Mouse (Mus musculus) neural tube, embryonic 12.5 days (tissue): ENCODE measurements around the gene Tmem211. TPM values are rescaled to one million over a fixed set of nuclear protein-coding genes. Genes with fewer than 3 reads are reported as not detected.

Source experiments
- ATAC-seq: fragments of 200-750 bp; cut with Nextera tagmentation; 2 replicates; pipeline ENCODE4 v1.8.0; 2017; ENCODE audit warnings: low read depth, mild to moderate bottlenecking, moderate TSS enrichment, moderate library complexity; ENCODE audit not compliant: low FRiP score
- H3K27ac ChIP-seq: fragments of 300-500 bp; sonication (generic); 2 replicates; pipeline ENCODE4 v1.5.1; 2016
- H3K27me3 ChIP-seq: fragments of 300-500 bp; sonication (generic); replicated peaks from 2 replicates; pipeline ENCODE4 v1.6.1; 2016; ENCODE audit warnings: mild to moderate bottlenecking
- H3K36me3 ChIP-seq: fragments of 300-500 bp; sonication (generic); 2 replicates; pipeline ENCODE4 v1.6.1; 2016; ENCODE audit warnings: mild to moderate bottlenecking
- H3K4me1 ChIP-seq: fragments of 300-500 bp; sonication (generic); 2 replicates; pipeline ENCODE4 v1.6.1; 2016
- H3K4me2 ChIP-seq: fragments of 300-500 bp; sonication (generic); replicated peaks from 2 replicates; pipeline ENCODE4 v1.6.1; 2016; ENCODE audit warnings: mild to moderate bottlenecking
- H3K4me3 ChIP-seq: fragments of 300-500 bp; sonication (generic); 2 replicates; pipeline ENCODE4 v1.5.1; 2016
- H3K9ac ChIP-seq: fragments of 300-500 bp; sonication (generic); 2 replicates; pipeline ENCODE4 v1.6.1; 2016; ENCODE audit warnings: mild to moderate bottlenecking
- H3K9me3 ChIP-seq: fragments of 300-500 bp; sonication (generic); 2 replicates; pipeline ENCODE4 v1.6.1; 2016; ENCODE audit warnings: mild to moderate bottlenecking
- WGBS: fragments of 180-500 bp; shearing (Covaris S2); methylation state at CpG from one replicate; pipeline ENCODE4 v1.1.7; 2016; 5-methylcytosine and 5-hydroxymethylcytosine counted together
- polyA plus RNA-seq: library from polyadenylated mRNA; unstranded; fragments of >200 nt; fragmentation: Nextera tagmentation; extraction: Ambion mirVana; gene quantifications from 2 replicates; pipeline ENCODE4 v1.2.1, GENCODE M21; 2016

Tmem211 gene
- polyA plus RNA-seq, 1 experiment from 2014 or later = not detected

DNA sequence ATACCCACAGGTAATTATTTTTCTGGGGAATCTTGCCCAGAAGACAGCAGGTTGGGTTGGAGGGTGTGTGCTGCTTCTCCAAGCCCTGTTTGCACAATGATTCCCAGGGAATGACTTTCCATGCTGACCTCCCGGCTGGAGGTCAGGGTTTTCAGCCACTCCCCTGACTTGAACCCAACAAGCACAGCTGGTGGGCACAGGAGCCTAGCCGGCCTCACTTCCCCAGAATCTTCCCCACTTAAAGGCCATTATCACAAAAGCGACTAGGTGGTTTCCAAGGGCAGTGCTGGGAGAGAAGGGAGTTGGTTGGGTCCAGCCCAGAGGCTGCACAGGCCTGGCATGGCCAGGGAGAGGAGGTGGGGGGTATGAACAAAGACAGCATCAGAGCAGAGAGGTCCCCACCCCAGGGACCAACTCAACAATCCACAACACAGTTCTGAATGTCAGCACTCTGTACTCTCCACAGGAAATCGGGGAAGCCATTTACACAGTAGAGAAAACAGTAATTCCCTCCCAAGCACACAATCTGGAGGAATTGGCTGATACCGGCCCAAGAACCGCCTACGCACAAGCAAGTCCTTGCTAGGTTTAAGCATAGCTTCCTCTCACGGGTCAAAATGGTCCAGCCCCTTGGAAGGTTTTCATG lies 27.5 kb upstream of the Tmem211 start:
- no peak overlapping the region for H3K4me2 ChIP-seq
- H3K36me3 ChIP-seq = no peaks in the 10 kb centered on the region
- peaks cover 6% of the 10 kb centered on the region; the same call in 1 of the 2 replicates for H3K4me1 ChIP-seq
- no peak overlapping the region for H3K27ac ChIP-seq
- WGBS = 45% methylated on average over 8 of the region's 8 CpGs
- no peaks in the 10 kb centered on the region for H3K9me3 ChIP-seq
- no peak overlapping the region for H3K9ac ChIP-seq
- H3K27me3 ChIP-seq = no peaks in the 10 kb centered on the region
- no peak overlapping the region for H3K4me3 ChIP-seq
- ATAC-seq = no peak

DNA sequence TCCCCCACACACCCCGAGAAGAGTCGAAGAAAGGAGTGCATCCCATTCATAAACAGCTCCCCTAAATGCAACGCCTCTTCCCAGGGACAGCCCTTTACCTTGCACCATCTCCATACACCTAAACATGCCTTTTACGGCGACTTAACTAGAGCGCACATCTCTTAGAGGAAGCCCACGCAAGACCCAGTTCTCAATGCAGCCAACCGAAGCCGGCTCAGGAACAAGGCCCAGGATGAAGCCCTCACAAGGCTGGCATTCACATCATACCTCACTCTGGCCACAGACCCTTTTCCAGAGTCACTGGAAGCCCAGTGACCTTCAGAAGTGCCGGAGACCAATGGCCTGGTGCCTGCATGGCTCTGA lies 27.0 kb upstream of the Tmem211 start:
- H3K4me3 ChIP-seq = no peak overlapping the region
- no peak overlapping the region for H3K27ac ChIP-seq
- WGBS = 87% methylated on average over 10 of the region's 10 CpGs
- ATAC-seq = no peak
- peaks cover 6% of the 10 kb centered on the region; the same call in 1 of the 2 replicates for H3K4me1 ChIP-seq
- no peak overlapping the region for H3K4me2 ChIP-seq
- H3K36me3 ChIP-seq = no peaks in the 10 kb centered on the region
- H3K9me3 ChIP-seq = no peaks in the 10 kb centered on the region
- H3K27me3 ChIP-seq = no peaks in the 10 kb centered on the region
- H3K9ac ChIP-seq = no peak overlapping the region

GRCm38 (mm10) chr5:113204193-113204592 lies 22.5 kb upstream of the Tmem211 start:
- H3K27me3 ChIP-seq = no peaks in the 10 kb centered on the region
- H3K4me2 ChIP-seq = no peak overlapping the region
- ATAC-seq = no peak
- H3K9ac ChIP-seq = no peak overlapping the region
- peaks cover 10% of the 10 kb centered on the region for H3K4me1 ChIP-seq
- no peak overlapping the region for H3K4me3 ChIP-seq
- H3K27ac ChIP-seq = no peak overlapping the region
- H3K9me3 ChIP-seq = no peaks in the 10 kb centered on the region
- 91% methylated on average over 9 of the region's 9 CpGs for WGBS
- no peaks in the 10 kb centered on the region for H3K36me3 ChIP-seq

- no peak overlapping the region for H3K27ac ChIP-seq
- H3K4me1 ChIP-seq = peaks cover 14% of the 10 kb centered on the region
- no peaks in the 10 kb centered on the region for H3K27me3 ChIP-seq
- no peak overlapping the region for H3K4me2 ChIP-seq
- WGBS = 71% methylated on average over 9 of the region's 9 CpGs
- H3K36me3 ChIP-seq = no peaks in the 10 kb centered on the region
- no peak for ATAC-seq
- no peak overlapping the region for H3K4me3 ChIP-seq
- no peaks in the 10 kb centered on the region for H3K9me3 ChIP-seq
- H3K9ac ChIP-seq = no peak overlapping the region
Observed at GRCm38 (mm10) chr5:113206670-113207352, 19.9 kb upstream of the Tmem211 start.

GRCm38 (mm10) chr5:113208048-113208447 lies 18.7 kb upstream of the Tmem211 start:
- Histone ChIP-seq H3K9me3 (no peaks in the 10 kb centered on the region), H3K4me2 (no peak overlapping the region), H3K27ac (no peak overlapping the region), H3K9ac (no peak overlapping the region), H3K27me3 (no peaks in the 10 kb centered on the region), H3K36me3 (no peaks in the 10 kb centered on the region), H3K4me3 (no peak overlapping the region), H3K4me1 (peaks cover 14% of the 10 kb centered on the region)
- no peak for ATAC-seq
- WGBS = 76% methylated on average over 4 of the region's 4 CpGs

- WGBS = 41% methylated on average over 11 of the region's 11 CpGs
- Histone ChIP-seq H3K4me3 (no peak overlapping the region), H3K27ac (no peak overlapping the region; the same call in 1 of the 2 replicates), H3K4me1 (peaks cover 14% of the 10 kb centered on the region), H3K4me2 (no peak overlapping the region), H3K27me3 (no peaks in the 10 kb centered on the region), H3K9ac (no peak overlapping the region), H3K36me3 (no peaks in the 10 kb centered on the region), H3K9me3 (no peaks in the 10 kb centered on the region)
- ATAC-seq = 0 out of 2 replicates have a peak, but pooled peaks have one; percentile 39
Observed at GRCm38 (mm10) chr5:113208622-113209400, 17.9 kb upstream of the Tmem211 start.

DNA sequence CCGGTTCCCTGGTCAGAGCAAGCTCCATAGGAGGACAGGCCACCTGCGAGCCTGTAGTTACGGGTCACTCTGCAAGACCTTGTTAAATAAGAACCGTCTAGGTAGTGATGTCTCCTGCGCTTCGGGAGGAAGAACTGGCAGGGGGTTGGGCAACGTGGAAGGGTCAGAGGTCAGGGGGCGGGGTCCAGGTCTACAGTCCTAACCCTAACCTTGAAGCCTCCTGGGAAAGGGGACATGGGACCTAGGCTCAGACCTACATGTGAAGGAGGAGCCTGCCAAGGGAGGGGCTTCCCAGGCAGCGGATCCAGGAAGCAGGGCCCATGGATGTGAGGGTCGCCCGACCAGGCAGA lies 17.3 kb upstream of the Tmem211 start:
- no peak for ATAC-seq
- Histone ChIP-seq H3K4me3 (no peak overlapping the region), H3K4me2 (no peak overlapping the region), H3K4me1 (peaks cover 14% of the 10 kb centered on the region), H3K36me3 (no peaks in the 10 kb centered on the region), H3K9me3 (no peaks in the 10 kb centered on the region), H3K9ac (no peak overlapping the region), H3K27ac (no peak overlapping the region; the same call in 1 of the 2 replicates), H3K27me3 (no peaks in the 10 kb centered on the region)
- 54% methylated on average over 11 of the region's 11 CpGs for WGBS

DNA sequence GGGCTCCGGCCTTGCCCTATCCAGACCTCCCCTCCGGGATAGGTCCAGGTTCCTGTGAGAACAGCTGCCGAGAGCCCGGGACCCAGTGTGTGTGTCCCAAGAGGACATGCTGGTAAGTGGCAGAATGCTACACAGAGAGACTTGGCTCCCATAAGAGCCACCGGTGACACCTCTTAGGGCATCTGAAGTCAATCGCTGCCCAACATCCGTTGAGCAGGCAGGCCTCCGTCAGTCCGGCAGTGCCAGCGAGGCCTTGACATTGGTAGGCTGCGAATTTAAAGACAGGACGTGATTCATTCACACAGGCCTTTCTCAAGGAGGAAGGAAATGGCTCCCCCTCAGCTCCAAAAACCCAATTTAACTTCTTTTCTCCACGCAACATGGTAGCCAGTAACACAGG lies 16.8 kb upstream of the Tmem211 start:
- Histone ChIP-seq H3K27me3 (no peaks in the 10 kb centered on the region), H3K4me3 (no peak overlapping the region), H3K4me1 (peaks cover 14% of the 10 kb centered on the region), H3K36me3 (no peaks in the 10 kb centered on the region), H3K9ac (no peak overlapping the region), H3K4me2 (no peak overlapping the region), H3K9me3 (no peaks in the 10 kb centered on the region), H3K27ac (no peak overlapping the region)
- no peak for ATAC-seq
- 83% methylated on average over 13 of the region's 13 CpGs for WGBS

- Histone ChIP-seq H3K4me3 (no peak overlapping the region), H3K9me3 (no peaks in the 10 kb centered on the region), H3K4me2 (no peak overlapping the region), H3K36me3 (no peaks in the 10 kb centered on the region), H3K27me3 (no peaks in the 10 kb centered on the region), H3K4me1 (peaks cover 14% of the 10 kb centered on the region), H3K9ac (no peak overlapping the region), H3K27ac (no peak overlapping the region)
- 90% methylated on average over 6 of the region's 6 CpGs for WGBS
- no peak for ATAC-seq
Observed at GRCm38 (mm10) chr5:113210314-113210713, 16.4 kb upstream of the Tmem211 start.

GRCm38 (mm10) chr5:113212156-113212835 lies 14.4 kb upstream of the Tmem211 start:
- Histone ChIP-seq H3K4me1 (peaks cover 14% of the 10 kb centered on the region), H3K9ac (no peak overlapping the region), H3K27ac (no peak overlapping the region), H3K36me3 (no peaks in the 10 kb centered on the region), H3K4me3 (no peak overlapping the region), H3K4me2 (no peak overlapping the region), H3K27me3 (no peaks in the 10 kb centered on the region), H3K9me3 (no peaks in the 10 kb centered on the region)
- no peak for ATAC-seq
- WGBS = 79% methylated on average over 10 of the region's 10 CpGs

GRCm38 (mm10) chr5:113214041-113214440 lies 12.7 kb upstream of the Tmem211 start:
- no peaks in the 10 kb centered on the region for H3K9me3 ChIP-seq
- H3K4me3 ChIP-seq = no peak overlapping the region
- H3K4me2 ChIP-seq = no peak overlapping the region
- H3K4me1 ChIP-seq = peaks cover 8% of the 10 kb centered on the region
- no peak for ATAC-seq
- 85% methylated on average over 8 of the region's 8 CpGs for WGBS
- H3K27ac ChIP-seq = no peak overlapping the region
- no peaks in the 10 kb centered on the region for H3K36me3 ChIP-seq
- no peaks in the 10 kb centered on the region for H3K27me3 ChIP-seq
- no peak overlapping the region for H3K9ac ChIP-seq

DNA sequence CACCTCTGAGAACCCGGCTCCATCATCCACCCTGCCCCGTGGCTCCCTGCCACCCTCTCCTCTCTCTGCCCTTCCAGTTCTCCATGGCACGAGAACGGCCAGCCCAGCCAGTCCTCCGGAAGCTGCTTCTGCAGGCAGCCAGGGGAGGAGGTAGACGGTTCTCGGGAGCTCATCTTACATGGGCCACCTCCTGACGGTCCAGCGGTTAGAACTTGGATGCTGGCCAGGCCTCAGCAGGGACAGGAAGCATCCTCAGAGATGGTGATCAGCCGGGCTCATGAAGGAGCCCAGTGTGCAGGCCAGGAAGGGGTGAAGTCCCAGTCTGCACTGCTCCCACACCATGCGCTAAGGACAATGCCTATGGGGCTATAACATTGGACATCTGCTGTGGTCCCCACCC lies 12.3 kb upstream of the Tmem211 start:
- ATAC-seq = no peak
- 66% methylated on average over 11 of the region's 11 CpGs for WGBS
- no peak overlapping the region for H3K27ac ChIP-seq
- H3K27me3 ChIP-seq = no peaks in the 10 kb centered on the region
- H3K4me1 ChIP-seq = peaks cover 4% of the 10 kb centered on the region; the same call in 1 of the 2 replicates
- H3K4me2 ChIP-seq = no peak overlapping the region
- H3K9ac ChIP-seq = no peak overlapping the region
- no peak overlapping the region for H3K4me3 ChIP-seq
- H3K36me3 ChIP-seq = no peaks in the 10 kb centered on the region
- H3K9me3 ChIP-seq = no peaks in the 10 kb centered on the region
